Mouse (Mus musculus) T-helper 2 cell (primary cell): Measurements from ENCODE around the gene Abtb2.

Experiments used
- in situ Hi-C: fragments of 300-600 bp; cut with MboI, MseI; formaldehyde crosslinking; loops from one replicate; pipeline ENCODE4 v1.15.1; 2025; ENCODE audit warnings: high pct_unique_total_duplicates

The Abtb2 gene

DNA sequence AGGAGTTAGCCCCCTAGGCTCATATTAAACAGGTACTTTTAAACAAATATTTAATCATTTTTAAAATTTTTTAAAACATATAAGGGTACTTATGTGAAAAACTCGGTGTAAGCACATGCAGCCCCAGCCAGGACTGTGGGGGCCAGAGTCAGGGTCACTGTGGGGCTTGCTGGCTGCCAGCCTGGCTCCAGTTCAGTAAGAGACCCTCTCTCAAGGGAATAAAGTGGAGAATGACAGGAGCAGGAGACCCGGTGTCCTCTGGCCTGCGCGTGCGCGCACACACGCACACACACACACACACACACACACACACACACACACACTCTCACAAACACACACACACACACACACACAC, 153.2 kb downstream of the Abtb2 start:
- in situ Hi-C loops = loop anchor here (10.0 kb wide), 1 partner anchor 1514 kb away; no protein-coding TSS in a partner anchor

DNA sequence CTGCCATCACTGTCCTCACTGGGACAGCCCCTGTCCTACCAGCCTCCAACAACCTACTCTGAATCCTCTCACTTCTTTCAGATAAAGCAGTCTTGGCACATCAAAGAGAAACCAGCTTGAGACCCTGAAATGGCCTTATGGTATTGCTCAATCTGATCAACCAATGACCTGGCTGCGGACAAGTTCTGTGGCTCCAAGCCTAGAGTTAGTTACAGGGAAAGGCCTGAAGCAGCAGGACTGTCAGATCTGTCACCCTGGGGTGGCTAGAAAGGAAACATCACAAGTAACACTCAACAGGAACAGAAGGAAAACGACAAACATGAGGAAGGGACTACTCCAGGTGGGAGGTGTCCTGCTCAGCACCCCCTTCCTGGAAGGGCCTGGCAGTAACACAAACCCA, 158.4 kb downstream of the Abtb2 start:
- in situ Hi-C loops = loop anchor here (5.0 kb wide), 1 partner anchor 157 kb away; the partner anchor contains the start of gene Abtb2

DNA sequence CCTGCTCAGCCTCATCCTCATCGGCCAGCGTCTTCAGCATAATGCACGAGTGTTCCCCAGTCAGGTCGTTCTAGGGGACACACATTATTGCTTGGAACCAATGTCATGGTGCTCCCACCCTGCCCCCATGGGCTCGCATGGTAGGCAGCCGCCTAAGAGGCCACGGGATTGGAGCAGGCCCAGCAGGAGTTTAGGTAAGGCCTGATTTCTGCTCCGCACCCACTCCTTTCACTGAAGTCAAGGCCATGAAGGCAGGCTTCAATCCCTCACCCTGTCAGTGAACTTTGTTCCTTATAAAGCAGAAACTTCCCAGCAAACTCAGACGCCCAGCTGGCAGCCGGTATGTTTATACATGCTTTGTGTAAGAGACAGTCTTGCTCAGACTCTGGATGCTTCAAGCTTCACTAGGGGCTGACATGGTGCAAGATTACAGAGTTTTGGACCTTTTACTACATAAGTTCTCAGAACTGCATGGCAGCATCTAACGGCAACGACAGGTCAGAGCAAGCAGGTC, 162.0 kb downstream of the Abtb2 start:
- in situ Hi-C loops = no loop called here

DNA sequence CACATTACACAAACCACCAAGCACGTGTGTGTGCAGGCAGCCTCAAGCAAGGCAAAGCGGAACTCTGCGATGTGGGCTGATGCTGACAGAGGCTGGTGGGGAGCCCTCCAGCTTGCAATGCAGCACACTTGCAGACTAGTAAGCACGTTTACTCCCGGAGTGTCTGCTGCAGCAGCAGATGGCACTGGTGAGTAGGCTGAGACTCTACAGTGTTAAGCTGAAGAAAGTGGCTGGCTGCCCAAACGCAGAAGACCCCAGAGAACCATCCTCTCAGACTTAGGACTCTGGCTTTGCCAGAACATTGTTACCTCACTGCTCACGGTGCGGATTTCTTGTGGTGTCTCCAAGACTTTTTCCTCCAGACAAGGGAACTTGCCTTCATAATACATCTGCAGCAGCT, 164.9 kb downstream of the Abtb2 start:
- in situ Hi-C loops = no loop called here

DNA sequence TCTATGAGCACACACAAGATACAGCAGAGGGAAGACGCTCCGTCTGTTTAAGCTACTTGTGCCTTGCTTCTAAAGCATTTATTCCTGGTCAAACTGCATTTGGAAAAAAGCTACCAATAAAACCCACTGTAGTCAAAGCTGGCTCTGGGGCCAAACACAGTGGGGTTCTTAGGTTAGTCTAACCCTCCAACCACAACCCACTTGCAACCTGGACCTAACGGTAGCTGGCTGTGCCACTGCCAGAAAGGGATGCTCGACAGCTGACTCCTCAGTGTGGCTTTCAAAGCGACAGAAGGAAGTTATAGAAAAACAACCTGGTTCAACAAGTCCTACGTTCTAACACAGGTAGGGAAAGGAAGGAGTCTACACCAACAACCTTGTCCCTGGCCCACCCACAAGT, 165.3 kb downstream of the Abtb2 start:
- in situ Hi-C loops = no loop called here

DNA sequence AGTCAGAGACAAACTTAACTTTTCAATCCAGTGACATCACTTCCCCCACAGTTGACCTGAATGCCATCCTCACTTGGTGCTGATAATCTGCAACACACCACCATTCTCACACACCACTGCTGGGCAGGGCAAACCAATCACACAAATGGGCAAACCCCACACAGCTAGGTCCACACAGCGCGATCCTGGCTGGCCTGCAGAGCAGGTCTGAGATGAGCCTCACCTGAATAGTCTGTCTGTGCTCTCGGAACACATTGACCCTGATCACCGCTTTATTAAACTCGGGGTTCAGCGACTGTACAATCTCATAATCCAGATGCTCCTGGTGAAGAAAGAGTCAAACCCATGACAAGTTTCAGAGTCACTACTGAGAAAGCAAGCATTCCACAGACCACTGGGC, 176.7 kb downstream of the Abtb2 start:
- in situ Hi-C loops = loop anchor here (10.0 kb wide), 1 partner anchor 268 kb away; no protein-coding TSS in a partner anchor

DNA sequence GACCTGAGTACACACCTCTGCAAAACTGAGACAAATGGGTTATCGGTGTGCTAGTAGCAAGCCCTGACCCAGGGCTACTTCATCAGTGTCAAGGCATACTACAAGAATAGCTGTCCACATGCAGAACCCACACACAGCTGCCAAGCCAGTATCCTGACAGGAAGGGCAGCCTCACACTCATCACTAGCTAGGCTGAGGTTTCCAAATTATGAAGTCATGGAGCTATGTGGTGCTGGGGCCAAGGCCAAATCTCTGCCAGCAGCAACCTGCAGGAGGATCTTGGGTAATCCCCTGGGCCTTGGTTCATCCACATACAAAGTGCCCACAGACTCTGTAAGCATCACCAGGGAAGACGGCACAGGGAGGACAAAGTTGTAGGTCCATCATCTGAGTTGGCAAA, 177.4 kb downstream of the Abtb2 start:
- in situ Hi-C loops = loop anchor here (10.0 kb wide), 1 partner anchor 269 kb away; no protein-coding TSS in a partner anchor

DNA sequence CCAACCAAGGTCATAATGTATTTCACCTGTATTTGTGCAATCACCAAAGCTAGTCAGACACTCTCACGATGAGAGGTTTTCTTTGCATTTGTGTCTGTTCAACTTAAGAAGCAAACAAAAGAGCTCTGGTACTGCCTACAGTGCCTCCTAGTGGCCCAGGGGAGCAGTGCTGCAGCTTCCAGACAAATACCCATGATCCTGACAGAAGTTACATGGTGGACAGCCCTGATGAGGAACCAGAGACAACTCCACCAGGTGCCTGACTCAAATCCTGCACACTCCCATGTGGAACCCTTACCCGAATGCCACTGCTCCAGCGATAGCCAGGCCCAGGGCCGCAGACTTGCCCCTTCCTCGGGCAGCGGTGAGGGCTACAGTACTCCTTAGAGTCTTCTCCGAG, 177.9 kb downstream of the Abtb2 start:
- in situ Hi-C loops = loop anchor here (10.0 kb wide), 1 partner anchor 269 kb away; no protein-coding TSS in a partner anchor

DNA sequence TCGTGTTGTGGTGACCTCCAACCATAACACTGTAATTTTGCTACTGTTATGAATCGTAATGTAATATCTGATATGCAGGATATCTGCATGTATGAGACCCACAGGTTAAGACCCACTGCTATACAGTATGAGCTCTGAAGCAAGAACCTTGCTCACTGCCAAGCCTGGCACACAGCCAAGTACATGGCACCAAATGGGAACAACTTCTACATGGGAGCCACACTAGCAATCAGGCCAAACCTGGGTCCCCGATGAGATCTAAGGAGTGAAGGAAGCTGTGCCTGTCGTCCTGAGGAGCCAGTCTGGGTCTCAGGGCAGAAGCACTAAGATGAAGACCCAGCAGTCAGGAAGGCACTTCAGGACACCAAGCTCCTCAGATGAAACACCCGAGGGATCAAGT, 179.4 kb downstream of the Abtb2 start:
- in situ Hi-C loops = loop anchor here (10.0 kb wide), 1 partner anchor 271 kb away; no protein-coding TSS in a partner anchor

DNA sequence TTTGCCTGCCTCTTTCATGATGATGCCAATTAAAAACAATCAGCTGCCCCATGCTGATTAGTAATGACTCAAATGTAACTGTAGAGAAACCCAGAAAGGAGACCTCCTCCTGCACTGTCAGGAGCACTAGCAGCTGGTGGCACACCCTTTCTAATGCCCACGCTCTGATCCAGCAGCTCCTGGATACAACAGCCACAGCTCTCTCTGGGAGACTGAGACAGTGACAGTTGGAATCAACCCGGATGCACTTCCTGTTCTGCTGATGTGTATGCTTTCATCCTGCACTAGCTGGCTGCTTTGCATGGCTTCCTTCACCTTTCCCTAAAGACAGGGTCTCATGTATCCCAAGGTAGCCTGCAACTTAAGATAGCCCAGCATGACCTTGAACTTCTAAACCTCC, 180.0 kb downstream of the Abtb2 start:
- in situ Hi-C loops = loop anchor here (10.0 kb wide), 1 partner anchor 271 kb away; no protein-coding TSS in a partner anchor

DNA sequence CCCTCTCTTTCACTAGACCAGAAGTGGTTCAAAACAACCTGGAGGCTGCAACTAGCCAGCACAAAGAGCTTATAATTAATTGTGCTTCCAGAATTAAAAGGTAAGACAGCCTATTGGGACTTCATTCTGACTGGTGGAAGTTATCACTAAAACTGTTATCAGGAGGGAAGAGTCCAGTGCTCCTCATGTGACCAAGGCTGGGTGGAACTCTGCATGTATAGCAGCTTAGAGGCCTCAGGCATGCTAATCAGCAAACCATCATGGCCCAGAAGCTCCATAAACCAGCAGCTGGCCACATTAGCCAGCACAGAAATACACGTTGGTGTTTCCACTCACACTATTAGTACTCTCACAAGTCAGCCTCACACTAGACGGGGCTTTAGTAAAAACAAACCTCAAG, 180.7 kb downstream of the Abtb2 start:
- in situ Hi-C loops = loop anchor here (10.0 kb wide), 1 partner anchor 272 kb away; no protein-coding TSS in a partner anchor

DNA sequence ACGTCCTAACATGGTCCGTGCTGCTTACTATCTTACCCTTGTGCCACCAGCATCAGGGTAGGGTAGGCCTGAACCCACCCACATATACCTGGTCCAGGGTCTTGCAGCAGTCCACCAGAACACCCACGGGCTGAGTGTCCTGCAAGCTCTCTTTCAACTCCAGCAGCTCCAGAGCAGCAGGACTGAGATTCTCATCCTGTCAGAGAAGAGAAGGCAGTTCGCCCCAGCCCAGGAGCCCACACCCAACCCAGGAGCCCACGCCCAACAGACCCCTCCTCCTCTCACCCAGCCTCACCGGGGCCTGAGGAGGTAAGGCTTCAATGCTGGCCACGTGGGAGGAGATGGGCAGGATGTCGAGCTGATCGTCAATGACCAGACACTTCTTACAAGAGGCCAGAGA, 181.8 kb downstream of the Abtb2 start:
- in situ Hi-C loops = loop anchor here (10.0 kb wide), 1 partner anchor 273 kb away; no protein-coding TSS in a partner anchor

DNA sequence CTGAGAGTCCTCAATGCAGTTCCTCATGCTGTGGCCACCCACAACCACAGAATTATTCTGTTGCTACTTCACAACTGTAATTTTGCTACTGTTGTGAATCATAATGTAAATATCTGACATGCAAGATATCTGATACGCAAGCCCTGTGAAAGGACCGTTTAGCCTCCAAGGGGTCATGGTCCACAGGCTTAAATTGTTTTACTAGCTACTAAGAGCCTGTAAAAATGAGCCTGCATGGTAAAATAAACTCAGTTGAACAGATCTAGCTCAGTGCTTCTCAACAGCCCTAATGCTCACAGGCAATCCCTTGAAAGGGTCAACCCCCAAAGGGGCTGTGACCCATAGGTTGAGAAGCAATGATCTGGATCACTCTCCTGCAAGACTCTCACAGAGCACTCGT, 183.0 kb downstream of the Abtb2 start:
- in situ Hi-C loops = loop anchor here (10.0 kb wide), 1 partner anchor 274 kb away; no protein-coding TSS in a partner anchor

DNA sequence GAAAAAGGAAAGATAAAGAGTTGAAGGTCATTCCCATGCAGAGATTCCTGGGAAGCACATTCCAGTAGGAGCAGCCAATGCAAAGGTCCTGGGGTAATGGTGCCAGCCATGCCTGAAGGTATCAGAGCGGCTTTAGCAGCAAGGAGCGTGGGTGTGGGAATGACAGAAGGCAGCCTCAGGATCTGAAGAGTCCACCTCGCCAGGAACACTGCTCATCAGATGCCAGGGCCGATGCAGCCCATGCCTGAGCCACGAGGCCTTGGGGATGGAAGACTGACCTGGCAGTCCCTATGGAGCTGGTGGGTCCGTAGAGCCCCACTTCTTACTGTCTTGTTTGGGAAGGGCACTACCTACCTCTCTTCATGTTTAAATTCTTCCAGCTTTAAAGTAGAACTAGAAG, 185.7 kb downstream of the Abtb2 start:
- in situ Hi-C loops = no loop called here

DNA sequence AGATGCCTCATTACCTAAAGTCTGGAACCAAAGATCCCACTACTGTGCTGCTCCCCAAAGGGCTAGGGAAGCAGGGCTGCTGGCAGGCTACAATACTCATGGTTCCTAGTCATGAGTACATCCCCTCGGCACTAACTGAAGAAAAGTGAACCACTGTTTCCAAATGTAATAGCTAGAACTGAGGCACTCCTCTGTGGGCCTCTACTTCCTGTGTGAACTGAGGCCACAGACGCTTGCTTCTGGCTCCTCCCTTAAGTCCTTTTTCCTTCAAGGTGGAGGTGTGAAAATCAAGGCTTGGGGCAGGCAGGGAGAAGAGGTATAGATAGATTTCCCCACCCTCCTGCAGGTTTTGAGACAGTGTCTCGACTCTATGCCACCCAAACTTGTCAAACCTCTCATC, 188.5 kb downstream of the Abtb2 start:
- in situ Hi-C loops = no loop called here

DNA sequence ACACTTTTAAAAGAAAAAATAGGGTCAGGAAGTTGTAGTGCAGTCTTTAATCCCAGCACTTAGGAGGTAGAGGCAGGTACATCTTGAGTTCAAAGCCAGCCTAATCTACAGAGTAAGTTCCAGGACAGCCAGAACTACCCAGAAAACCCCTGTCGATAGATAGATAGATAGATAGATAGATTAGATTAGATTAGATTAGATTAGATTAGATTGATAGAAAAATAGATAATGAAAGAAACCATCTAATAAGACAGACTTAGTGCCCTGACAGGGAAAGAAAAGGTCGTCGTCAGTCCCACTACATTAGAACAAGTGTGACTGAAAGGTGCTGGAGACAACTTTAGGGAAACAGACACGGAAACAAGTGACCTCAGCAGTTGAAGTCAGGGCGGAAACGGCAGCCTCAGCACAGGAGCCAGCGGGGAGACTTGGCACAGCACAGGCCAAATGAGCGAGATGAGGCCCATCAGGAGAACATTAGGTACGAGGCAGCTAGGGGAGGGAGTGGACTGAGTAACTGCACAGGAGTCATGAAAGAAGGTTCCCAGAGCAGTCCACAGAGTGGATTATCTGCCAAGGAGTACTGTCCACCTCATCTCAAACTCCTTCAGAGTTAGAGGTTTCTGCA, 189.5 kb downstream of the Abtb2 start:
- in situ Hi-C loops = no loop called here

DNA sequence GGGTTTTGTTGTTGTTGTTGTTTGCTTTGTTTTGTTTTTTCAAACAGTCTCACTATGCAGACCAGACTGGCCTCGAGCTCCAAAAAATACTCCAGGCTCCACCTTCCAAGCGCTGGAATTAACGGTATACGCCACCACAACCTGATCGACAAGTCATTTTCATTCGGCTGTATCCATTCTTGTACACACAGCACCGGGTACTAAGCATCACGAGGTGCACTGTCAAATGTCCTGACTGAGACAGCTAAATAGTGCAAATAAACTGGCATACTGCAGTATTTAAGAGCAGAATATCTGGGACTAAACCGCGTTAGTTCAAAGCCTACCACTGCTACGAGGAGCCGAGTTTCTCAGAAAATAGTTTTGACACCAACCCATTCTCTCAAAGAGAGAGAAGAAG, 194.3 kb downstream of the Abtb2 start:
- in situ Hi-C loops = loop anchor here (10.0 kb wide), 1 partner anchor 854 kb away; no protein-coding TSS in a partner anchor

DNA sequence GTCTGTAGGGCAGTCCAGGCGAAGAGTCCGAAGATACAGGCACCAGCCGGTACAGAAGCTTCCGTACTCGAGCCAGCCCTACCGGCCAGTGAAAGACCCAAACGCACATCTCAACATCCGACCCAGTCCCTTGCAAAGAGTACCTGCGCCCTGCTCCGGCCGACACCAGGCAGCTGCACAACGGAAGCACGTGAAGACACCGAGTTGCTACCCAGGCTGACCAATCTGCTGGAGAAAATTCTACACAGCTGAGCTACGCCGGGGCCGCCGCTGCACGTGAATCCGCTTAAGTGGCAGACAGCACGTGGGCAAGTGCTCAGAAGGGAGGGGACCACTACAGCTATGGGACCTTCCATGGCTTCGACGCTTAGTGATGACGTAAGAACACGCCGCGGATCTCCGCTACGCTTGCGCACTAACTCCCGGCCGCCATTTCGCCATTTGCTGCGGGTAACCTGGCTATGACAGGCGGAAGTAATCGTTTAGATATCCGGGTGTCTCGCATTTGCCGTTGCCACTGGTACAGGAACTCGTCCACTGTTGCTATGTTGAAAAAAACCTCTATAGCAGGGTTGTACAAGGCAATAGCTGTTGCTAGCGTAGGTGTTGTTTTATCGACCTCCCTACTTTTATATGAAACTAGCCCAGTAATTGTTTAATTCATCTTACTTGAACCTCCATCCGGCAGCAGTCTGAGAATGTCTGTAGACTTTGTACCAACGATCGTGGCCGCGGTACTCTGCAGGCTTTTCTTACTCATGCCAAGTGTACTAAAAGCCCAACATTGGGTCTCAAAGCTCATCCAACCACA, 195.0 kb downstream of the Abtb2 start, which contains the start of gene Nat10:
TSS of gene Nat10 (minus strand) at position 365 of the 811 bp plus-strand sequence.
- in situ Hi-C loops = loop anchor here (10.0 kb wide), 1 partner anchor 854 kb away; no protein-coding TSS in a partner anchor

DNA sequence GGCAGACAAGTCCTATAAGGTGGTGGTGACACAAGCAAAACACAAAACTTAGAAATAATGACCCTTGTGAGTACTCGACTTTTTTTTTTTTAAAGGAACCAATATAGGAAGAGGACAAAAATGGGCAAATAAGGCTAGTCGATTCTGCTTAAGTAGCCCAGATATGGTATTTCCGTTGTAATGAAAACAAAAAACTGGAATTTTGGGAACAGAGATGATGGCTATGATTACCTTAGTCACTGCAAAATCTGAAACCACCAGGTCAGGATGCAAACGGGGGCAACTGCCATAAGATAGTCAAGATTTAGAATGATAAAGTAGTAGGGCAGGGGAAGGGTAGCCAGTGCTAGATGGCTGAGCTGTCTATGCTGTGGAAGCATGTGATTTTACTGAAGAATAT, 195.9 kb downstream of the Abtb2 start:
- in situ Hi-C loops = loop anchor here (10.0 kb wide), 1 partner anchor 853 kb away; no protein-coding TSS in a partner anchor

DNA sequence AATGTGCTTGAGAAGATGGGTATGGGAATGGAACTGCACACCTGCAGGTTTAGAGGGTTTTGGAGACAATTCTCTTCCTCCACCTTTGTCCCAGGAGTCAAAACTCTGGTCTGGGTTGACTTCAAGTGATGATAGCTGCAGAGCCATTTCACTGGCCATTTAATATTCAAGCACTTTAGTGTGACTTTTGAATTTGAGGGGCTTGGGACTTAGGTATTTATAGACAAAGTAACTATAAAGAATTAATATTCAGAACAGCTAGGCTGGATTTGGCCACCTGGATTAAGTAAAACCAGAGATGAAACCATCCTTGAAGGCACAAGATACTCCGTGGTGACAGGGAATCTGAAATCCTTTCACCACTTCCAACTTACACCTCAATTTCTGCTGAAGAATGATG, 196.4 kb downstream of the Abtb2 start:
- in situ Hi-C loops = loop anchor here (10.0 kb wide), 1 partner anchor 852 kb away; no protein-coding TSS in a partner anchor
